Mouse (Mus musculus): ENCODE results near the gene St3gal5. TPM values are rescaled to one million over a fixed set of nuclear protein-coding genes. Genes with fewer than 3 reads are reported as not detected.

St3gal5 gene
- total and polyA plus RNA-seq, 3 experiments, result 24.4 to 51.8 TPM; not detected in 1

- H3K27me3 ChIP-seq (ENCODE audit: control insufficient read depth in 1 of 2, insufficient read depth in 2 of 2, low read length in 2 of 2), result peaks cover 0 to 2% of the 10 kb centered on the region in 2 experiments; a peak in 1 of 4 replicates
- no peak overlapping the region for H3K27ac ChIP-seq (ENCODE audit: control insufficient read depth, low read depth, low read length)
- TF ChIP-seq E2F4 (IDR thresholded peaks at IDR 0.05; ENCODE audit: borderline replicate concordance, low read depth, low read length) (no peak), SMC3 (IDR thresholded peaks at IDR 0.05; ENCODE audit: low read depth, low read length) (no peak), USF2 (IDR thresholded peaks at IDR 0.05; ENCODE audit: borderline replicate concordance in 1 of 2, insufficient read depth in 1 of 2, low read depth in 1 of 2, low read length in 2 of 2) (no peak), UBTF (IDR thresholded peaks at IDR 0.05; ENCODE audit: borderline replicate concordance, insufficient read depth, low read depth, low read length) (no peak), RAD21 (IDR thresholded peaks at IDR 0.05; ENCODE audit: low read depth, low read length) (no peak), JUND (IDR thresholded peaks at IDR 0.05; ENCODE audit: low read depth, low read length) (no peak), TCF12 (IDR thresholded peaks at IDR 0.05; ENCODE audit: low read depth, low read length) (no peak), MEF2A (IDR thresholded peaks at IDR 0.05; ENCODE audit: extremely low read depth, insufficient replicate concordance, low read depth, low read length, poor library complexity, severe bottlenecking) (no peak), POLR2AphosphoS5 (IDR thresholded peaks at IDR 0.05; ENCODE audit: borderline replicate concordance, low read depth, low read length) (no peak), NRF1 (IDR thresholded peaks at IDR 0.05; ENCODE audit: insufficient read depth, low read depth, low read length, poor library complexity, severe bottlenecking) (no peak), MXI1 (IDR thresholded peaks at IDR 0.05; ENCODE audit: low read depth, low read length) (no peak), ELF1 (IDR thresholded peaks at IDR 0.05; ENCODE audit: low read depth, low read length) (no peak), HCFC1 (IDR thresholded peaks at IDR 0.05; ENCODE audit: low read depth, low read length) (no peak), MYB (IDR thresholded peaks at IDR 0.05; ENCODE audit: low read depth, low read length) (no peak), MAFK (IDR thresholded peaks at IDR 0.05; ENCODE audit: borderline replicate concordance, low read depth, low read length) (no peak)
- no peak overlapping the region for H3K9ac ChIP-seq (ENCODE audit: control insufficient read depth, low read depth, low read length, poor library complexity, severe bottlenecking)
- H3K36me3 ChIP-seq (ENCODE audit: control insufficient read depth in 1 of 2, insufficient read depth in 2 of 2, low read length in 2 of 2), result no peaks in the 10 kb centered on the region
- H3K9me3 ChIP-seq (replicated peaks; ENCODE audit: insufficient read depth, low read length), result no peaks in the 10 kb centered on the region
- H3K4me1 ChIP-seq (ENCODE audit: control insufficient read depth in 1 of 2, insufficient read depth in 2 of 2, low read length in 2 of 2), result no peaks in the 10 kb centered on the region
- no peak for DNase-seq (ENCODE audit: low read depth, low spot score)
- no peaks in the 10 kb centered on the region for H3K79me2 ChIP-seq (ENCODE audit: control insufficient read depth, insufficient read depth, low read length, poor library complexity)
- H3K4me3 ChIP-seq (ENCODE audit: control insufficient read depth in 1 of 2, insufficient read depth in 1 of 2, low read depth in 2 of 2, low read length in 2 of 2), result no peak overlapping the region
Observed at GRCm38 (mm10) chr6:72175419-72175818, 78.0 kb downstream of the St3gal5 start.

DNA sequence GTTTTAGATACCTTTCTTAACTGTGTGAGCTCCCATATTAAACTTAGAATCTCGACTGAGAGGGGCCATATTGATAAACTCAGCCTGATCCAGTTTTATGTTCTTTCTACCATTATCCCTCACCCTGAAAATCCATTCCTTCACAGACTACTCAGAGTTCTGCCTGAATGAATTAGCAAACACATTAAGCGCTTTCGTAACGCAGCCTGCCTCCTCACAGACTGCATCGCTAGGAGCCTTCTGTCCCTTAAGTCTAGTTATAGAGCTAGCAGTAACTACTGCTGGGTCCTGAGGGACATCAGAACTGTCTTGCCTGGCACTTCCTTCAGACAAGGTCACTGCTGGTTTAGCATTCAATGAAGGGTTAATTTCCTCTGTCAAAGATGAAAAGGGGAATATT is 78.6 kb downstream of the St3gal5 start:
- Histone ChIP-seq H3K4me3 (ENCODE audit: control insufficient read depth in 1 of 2, insufficient read depth in 1 of 2, low read depth in 2 of 2, low read length in 2 of 2) (no peak overlapping the region), H3K36me3 (ENCODE audit: control insufficient read depth in 1 of 2, insufficient read depth in 2 of 2, low read length in 2 of 2) (no peaks in the 10 kb centered on the region), H3K79me2 (ENCODE audit: control insufficient read depth, insufficient read depth, low read length, poor library complexity) (no peaks in the 10 kb centered on the region), H3K4me1 (ENCODE audit: control insufficient read depth in 1 of 2, insufficient read depth in 2 of 2, low read length in 2 of 2) (no peaks in the 10 kb centered on the region), H3K27ac (ENCODE audit: control insufficient read depth, low read depth, low read length) (no peak overlapping the region), H3K9me3 (replicated peaks; ENCODE audit: insufficient read depth, low read length) (no peaks in the 10 kb centered on the region), H3K9ac (ENCODE audit: control insufficient read depth, low read depth, low read length, poor library complexity, severe bottlenecking) (no peak overlapping the region), H3K27me3 (ENCODE audit: control insufficient read depth in 1 of 2, insufficient read depth in 2 of 2, low read length in 2 of 2) (peaks cover 0 to 3% of the 10 kb centered on the region in 2 experiments; a peak in 1 of 4 replicates)
- TF ChIP-seq SMC3 (IDR thresholded peaks at IDR 0.05; ENCODE audit: low read depth, low read length) (no peak), NELFE (IDR thresholded peaks at IDR 0.05; ENCODE audit: low read depth, low read length) (no peak), HCFC1 (IDR thresholded peaks at IDR 0.05; ENCODE audit: low read depth, low read length) (no peak), POLR2AphosphoS2 (IDR thresholded peaks at IDR 0.05; ENCODE audit: low read length) (no peak), TAL1 (IDR thresholded peaks at IDR 0.05; ENCODE audit: low read length) (no peak), CHD2 (IDR thresholded peaks at IDR 0.05; ENCODE audit: low read length) (no peak), KAT2A (conservative IDR thresholded peaks at IDR 0.05; ENCODE audit: low read depth, low read length) (no peak), JUND (IDR thresholded peaks at IDR 0.05; ENCODE audit: low read depth, low read length) (no peak), MYB (IDR thresholded peaks at IDR 0.05; ENCODE audit: low read depth, low read length) (no peak), MAFK (IDR thresholded peaks at IDR 0.05; ENCODE audit: borderline replicate concordance, low read depth, low read length) (no peak), EP300 (IDR thresholded peaks at IDR 0.05; ENCODE audit: low read depth in 1 of 2, low read length in 2 of 2) (no peak), MEF2A (IDR thresholded peaks at IDR 0.05; ENCODE audit: extremely low read depth, insufficient replicate concordance, low read depth, low read length, poor library complexity, severe bottlenecking) (no peak)
- DNase-seq (ENCODE audit: low read depth, low spot score), result no peak
